Mouse (Mus musculus) stomach, postnatal 0 days (tissue): Measurements from ENCODE around the gene Cyb561. TPM values are rescaled to one million over a fixed set of nuclear protein-coding genes. Genes with fewer than 3 reads are reported as not detected.

Experiments
- ATAC-seq: fragments of 200-750 bp; cut with Nextera tagmentation; 2 replicates; pipeline ENCODE4 v1.8.0; 2017; ENCODE audit not compliant: low FRiP score, low TSS enrichment
- DNase-seq: peaks from one replicate; pipeline ENCODE4 v3.0.0-alpha.2; 2016; ENCODE audit warnings: low spot score
- H3K27ac ChIP-seq: fragments of 300-500 bp; sonication (generic); replicated peaks from 2 replicates; pipeline ENCODE4 v1.5.1; 2014; ENCODE audit warnings: mild to moderate bottlenecking, control low read depth
- H3K27me3 ChIP-seq: fragments of 300-500 bp; sonication (generic); 2 replicates; pipeline ENCODE4 v1.6.1; 2014; ENCODE audit warnings: low read length; ENCODE audit not compliant: control insufficient read depth, insufficient read depth
- H3K36me3 ChIP-seq: fragments of 300-500 bp; sonication (generic); 2 replicates; pipeline ENCODE4 v1.6.1; 2014; ENCODE audit warnings: low read length, mixed read lengths; ENCODE audit not compliant: control insufficient read depth, insufficient read depth
- H3K4me1 ChIP-seq: fragments of 300-500 bp; sonication (generic); replicated peaks from 2 replicates; pipeline ENCODE4 v1.6.1; 2014; ENCODE audit warnings: antibody characterized with exemption; ENCODE audit not compliant: control insufficient read depth, insufficient read depth
- H3K4me2 ChIP-seq: fragments of 300-500 bp; sonication (generic); replicated peaks from 2 replicates; pipeline ENCODE4 v1.6.1; 2014; ENCODE audit warnings: low read depth, mild to moderate bottlenecking, control low read depth, moderate library complexity
- H3K4me3 ChIP-seq: fragments of 300-500 bp; sonication (generic); 2 replicates; pipeline ENCODE4 v1.5.1; 2014; ENCODE audit warnings: low read depth, low read length, control low read depth
- H3K9ac ChIP-seq: fragments of 300-500 bp; sonication (generic); 2 replicates; pipeline ENCODE4 v1.6.1; 2014; ENCODE audit warnings: mild to moderate bottlenecking, low read length, control low read depth, mixed read lengths
- H3K9me3 ChIP-seq: fragments of 300-500 bp; sonication (generic); 2 replicates; pipeline ENCODE4 v1.6.1; 2016; ENCODE audit warnings: low read length; ENCODE audit not compliant: control insufficient read depth
- CTCF ChIP-seq: IDR thresholded peaks from 2 replicates; pipeline ENCODE4 v1.5.1; 2016; ENCODE audit warnings: antibody characterized with exemption, low read depth, mild to moderate bottlenecking, moderate library complexity
- EP300 ChIP-seq: optimal IDR thresholded peaks from 2 replicates; pipeline ENCODE3; 2016; ENCODE audit warnings: antibody characterized with exemption
- WGBS: fragments of 180-500 bp; shearing (Covaris S2); extraction: QIAGEN DNeasy Blood & Tissue Kit; methylation state at CpG from one replicate; pipeline ENCODE4 v1.1.7; 2014; 5-methylcytosine and 5-hydroxymethylcytosine counted together
- polyA plus RNA-seq: library from polyadenylated mRNA; unstranded; fragments of >200 nt; fragmentation: Nextera tagmentation; extraction: Ambion mirVana; gene quantifications from 2 replicates; pipeline ENCODE4 v1.2.1, GENCODE M21; 2015

Gene Cyb561
- polyA plus RNA-seq, 1 experiment from 2014 or later, result 56.1 TPM

GRCm38 (mm10) chr11:105902956-105903355, 50.2 kb downstream of the Cyb561 start:
- H3K4me1 ChIP-seq, result no peaks in the 10 kb centered on the region
- no peak overlapping the region for H3K4me3 ChIP-seq
- WGBS, result 70% methylated on average over 1 of the region's 1 CpGs
- DNase-seq (no peak), ATAC-seq (no peak)
- H3K36me3 ChIP-seq, result no peaks in the 10 kb centered on the region
- H3K27me3 ChIP-seq, result no peaks in the 10 kb centered on the region
- no peak overlapping the region for H3K4me2 ChIP-seq
- TF ChIP-seq EP300, result no peak
- TF ChIP-seq CTCF, result no peak
- H3K9ac ChIP-seq, result no peak overlapping the region
- H3K27ac ChIP-seq, result no peak overlapping the region
- no peaks in the 10 kb centered on the region for H3K9me3 ChIP-seq

GRCm38 (mm10) chr11:105901501-105901900, 51.6 kb downstream of the Cyb561 start:
- Histone ChIP-seq H3K9ac (no peak overlapping the region), H3K9me3 (no peaks in the 10 kb centered on the region), H3K27me3 (no peaks in the 10 kb centered on the region), H3K4me2 (no peak overlapping the region), H3K36me3 (no peaks in the 10 kb centered on the region), H3K4me3 (no peak overlapping the region), H3K27ac (no peak overlapping the region), H3K4me1 (no peaks in the 10 kb centered on the region)
- peak; percentile 68; the same call in 1 of the 2 replicates for ATAC-seq
- no peak for DNase-seq
- TF ChIP-seq CTCF (no peak), EP300 (no peak)
- WGBS, result 54% methylated on average over 2 of the region's 2 CpGs

- TF ChIP-seq EP300, result no peak
- no peak for TF ChIP-seq CTCF
These were observed 54.0 kb downstream of the Cyb561 start for GRCm38 (mm10) chr11:105899151-105899550.

GRCm38 (mm10) chr11:105887281-105887680, 65.9 kb downstream of the Cyb561 start:
- Histone ChIP-seq H3K9ac (no peak overlapping the region), H3K4me2 (no peak overlapping the region), H3K27me3 (no peaks in the 10 kb centered on the region), H3K9me3 (no peaks in the 10 kb centered on the region), H3K36me3 (no peaks in the 10 kb centered on the region), H3K4me3 (no peak overlapping the region), H3K4me1 (no peaks in the 10 kb centered on the region), H3K27ac (no peak overlapping the region)
- no peak for DNase-seq
- TF ChIP-seq EP300 (no peak), CTCF (no peak)
- no peak for ATAC-seq
- WGBS, result 48% methylated on average over 1 of the region's 1 CpGs

More at GRCm38 (mm10) chr11:105899151-105899550, 54.0 kb downstream of the Cyb561 start:
- H3K9ac ChIP-seq, result no peak overlapping the region
- H3K27ac ChIP-seq, result no peak overlapping the region
- ATAC-seq, result no peak
- WGBS, result 21% methylated on average over 1 of the region's 1 CpGs
- no peak overlapping the region for H3K4me3 ChIP-seq
- no peaks in the 10 kb centered on the region for H3K36me3 ChIP-seq
- DNase-seq, result no peak
- no peaks in the 10 kb centered on the region for H3K4me1 ChIP-seq
- H3K9me3 ChIP-seq, result no peaks in the 10 kb centered on the region
- no peaks in the 10 kb centered on the region for H3K27me3 ChIP-seq
- no peak overlapping the region for H3K4me2 ChIP-seq

- TF ChIP-seq CTCF, result no peak
- DNase-seq (no peak), ATAC-seq (no peak)
- Histone ChIP-seq H3K4me2 (no peak overlapping the region), H3K27me3 (no peaks in the 10 kb centered on the region), H3K9ac (no peak overlapping the region), H3K9me3 (no peaks in the 10 kb centered on the region), H3K27ac (no peak overlapping the region), H3K36me3 (no peaks in the 10 kb centered on the region), H3K4me3 (no peak overlapping the region), H3K4me1 (no peaks in the 10 kb centered on the region)
- WGBS, result 86% methylated on average over 1 of the region's 1 CpGs
These were observed 67.6 kb downstream of the Cyb561 start for GRCm38 (mm10) chr11:105885558-105885957.

Other genes starting within 250 kb of the Cyb561 start
- 2.1 and 2.4 TPM in 2 replicates for gene Ace, start 14.6 kb upstream of the Cyb561 start, polyA plus RNA-seq
- gene Ace3, start 41.3 kb upstream of the Cyb561 start, polyA plus RNA-seq, result not detected in 2 replicates
- gene Kcnh6, start 54.8 kb upstream of the Cyb561 start, polyA plus RNA-seq, result 0.54 and 0.55 TPM in 2 replicates
- 25.9 and 28.1 TPM in 2 replicates for gene Dcaf7, start 83.5 kb upstream of the Cyb561 start, polyA plus RNA-seq
- gene Taco1, start 112.7 kb upstream of the Cyb561 start, polyA plus RNA-seq, result 7.6 and 8.1 TPM in 2 replicates
- 8.7 and 10.2 TPM in 2 replicates for gene Map3k3, start 131.3 kb upstream of the Cyb561 start, polyA plus RNA-seq
- gene Gm10840, start 207.5 kb upstream of the Cyb561 start, polyA plus RNA-seq, result not detected in 2 replicates
- gene Limd2, start 207.5 kb upstream of the Cyb561 start, polyA plus RNA-seq, result 45.3 and 48.7 TPM in 2 replicates
- 9.9 and 11.8 TPM in 2 replicates for gene Strada, start 248.8 kb upstream of the Cyb561 start, polyA plus RNA-seq